Mouse (Mus musculus) macrophage (primary cell): ENCODE results near the gene Rab3b. TPM values are rescaled to one million over a fixed set of nuclear protein-coding genes. Genes with fewer than 3 reads are reported as not detected.

Experiments
- H3K27ac ChIP-seq: fragments of 350-480 bp; formaldehyde crosslinking; 2 replicates; pipeline ENCODE4 v1.9.0; 2021
- H3K36me3 ChIP-seq: fragments of 350-480 bp; formaldehyde crosslinking; 2 replicates; pipeline ENCODE4 v1.9.0; 2021; ENCODE audit errors: inconsistent target
- H3K4me3 ChIP-seq: fragments of 350-480 bp; formaldehyde crosslinking; 2 replicates; pipeline ENCODE4 v1.9.0; 2021; ENCODE audit errors: inconsistent target
- H3K79me2 ChIP-seq: fragments of 350-480 bp; formaldehyde crosslinking; 2 replicates; pipeline ENCODE4 v1.9.0; 2021; ENCODE audit errors: inconsistent target
- WGBS: methylation state at CpG from one replicate; pipeline ENCODE4 v1.1.7; 2026; ENCODE audit warnings: inconsistent platforms; ENCODE audit not compliant: missing documents; 5-methylcytosine and 5-hydroxymethylcytosine counted together
- polyA plus RNA-seq: library from polyadenylated mRNA; stranded (reverse); fragments of 250-400 nt; gene quantifications from 3 replicates; pipeline ENCODE4 v1.2.4, GENCODE M21; 2018; ENCODE audit warnings: inconsistent platforms

Gene Rab3b
- polyA plus RNA-seq, 1 experiment from 2014 or later: not detected

- no peaks in the 10 kb centered on the region for H3K79me2 ChIP-seq
- H3K27ac ChIP-seq: no peak overlapping the region
- 29% methylated on average over 4 of the region's 4 CpGs for WGBS
- H3K4me3 ChIP-seq: no peak overlapping the region
- no peaks in the 10 kb centered on the region for H3K36me3 ChIP-seq
Observed at GRCm38 (mm10) chr4:108951663-108952062, 72.8 kb downstream of the Rab3b start.

- H3K79me2 ChIP-seq: no peaks in the 10 kb centered on the region
- 95% methylated on average over 3 of the region's 3 CpGs for WGBS
- no peak overlapping the region for H3K4me3 ChIP-seq
- no peaks in the 10 kb centered on the region for H3K36me3 ChIP-seq
- no peak overlapping the region for H3K27ac ChIP-seq
Observed at GRCm38 (mm10) chr4:108959696-108960095, 80.8 kb downstream of the Rab3b start.

DNA sequence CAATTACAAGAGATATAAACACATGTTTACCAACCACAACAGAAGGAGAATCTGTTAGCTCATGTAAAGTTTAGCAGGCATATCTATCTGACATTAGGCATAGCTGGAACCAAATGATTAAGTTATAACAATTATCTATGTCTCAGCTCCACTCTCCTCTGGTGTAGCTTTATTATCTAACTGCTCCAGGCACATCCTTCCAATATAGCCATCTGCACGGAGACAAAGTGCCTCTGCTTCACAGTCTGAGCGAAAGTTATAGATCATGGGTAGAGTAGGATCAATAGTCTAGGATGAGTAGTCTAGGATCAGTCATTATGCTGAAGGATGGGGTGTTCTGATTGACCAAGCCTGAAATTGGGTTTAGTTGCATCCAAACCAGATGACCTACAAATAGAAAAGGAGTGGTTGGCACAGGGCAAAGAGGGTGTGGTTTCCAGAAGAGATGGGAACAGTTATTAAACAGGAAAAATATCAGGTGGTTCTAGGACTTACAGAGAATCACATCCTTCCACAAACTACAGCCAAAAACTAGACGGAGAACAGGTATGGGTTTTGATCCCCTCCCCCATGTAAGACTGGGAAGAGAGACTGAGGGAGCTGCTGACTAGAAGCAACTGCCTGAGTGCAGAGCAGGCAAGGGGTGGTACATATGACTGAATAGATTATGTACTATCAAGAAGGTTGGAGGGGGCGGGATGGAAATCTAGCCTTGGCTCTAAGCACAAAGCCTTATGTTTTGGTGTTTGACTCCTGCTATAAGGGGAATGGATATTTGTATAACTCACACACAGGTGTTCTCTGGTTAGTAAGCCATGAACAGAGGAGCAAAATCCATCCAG lies 82.0 kb downstream of the Rab3b start:
- Histone ChIP-seq H3K4me3 (no peak overlapping the region), H3K36me3 (no peaks in the 10 kb centered on the region), H3K27ac (no peak overlapping the region), H3K79me2 (no peaks in the 10 kb centered on the region)
- WGBS: 89% methylated on average over 4 of the region's 4 CpGs

DNA sequence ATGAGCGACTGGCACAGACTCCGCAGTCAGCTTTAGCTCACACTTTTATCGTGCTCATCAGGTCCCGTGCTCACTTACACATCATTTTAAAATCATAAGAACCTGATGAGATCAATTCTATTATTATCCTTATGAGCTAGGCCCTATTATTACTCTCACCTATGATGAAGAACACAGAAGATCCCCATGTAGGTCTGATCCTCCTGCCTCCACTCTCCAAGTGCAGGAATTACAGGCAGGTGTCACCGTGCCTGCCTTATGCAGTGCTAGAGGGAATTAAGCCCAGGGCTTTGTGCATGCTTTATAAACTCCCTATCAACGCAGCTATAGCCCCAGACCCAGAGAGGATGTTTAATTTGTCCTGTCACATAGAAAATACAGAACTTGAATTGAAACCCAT lies 84.2 kb downstream of the Rab3b start:
- Histone ChIP-seq H3K36me3 (no peaks in the 10 kb centered on the region), H3K79me2 (no peaks in the 10 kb centered on the region), H3K27ac (no peak overlapping the region), H3K4me3 (no peak overlapping the region)
- WGBS: 95% methylated on average over 6 of the region's 6 CpGs

- no peaks in the 10 kb centered on the region for H3K36me3 ChIP-seq
- WGBS: 56% methylated on average over 3 of the region's 3 CpGs
Observed at GRCm38 (mm10) chr4:108969517-108969916, 90.7 kb downstream of the Rab3b start.

DNA sequence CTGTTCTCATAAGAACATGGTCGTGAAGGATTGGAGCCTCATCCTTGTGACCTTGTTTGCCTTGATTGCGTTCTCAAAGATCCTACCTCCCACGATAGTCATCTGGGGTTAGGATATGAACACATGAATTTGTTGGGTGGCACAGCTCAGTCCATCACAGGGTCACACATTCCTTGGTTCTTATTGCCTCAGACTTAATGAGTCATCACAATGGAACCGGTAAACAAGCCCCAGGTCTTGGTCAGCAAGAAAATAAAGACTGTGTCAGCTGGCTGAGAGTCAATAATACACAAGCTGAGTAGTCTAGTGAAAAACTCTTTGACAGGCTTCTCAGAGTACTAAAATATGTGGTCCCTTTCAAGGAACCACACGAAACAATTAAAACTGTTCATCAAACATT lies 92.2 kb downstream of the Rab3b start:
- 82% methylated on average over 5 of the region's 5 CpGs for WGBS
- Histone ChIP-seq H3K79me2 (no peaks in the 10 kb centered on the region), H3K36me3 (no peaks in the 10 kb centered on the region), H3K4me3 (no peak overlapping the region), H3K27ac (no peak overlapping the region)

More at GRCm38 (mm10) chr4:108969517-108969916, 90.7 kb downstream of the Rab3b start:
- H3K27ac ChIP-seq: no peak overlapping the region
- H3K79me2 ChIP-seq: no peaks in the 10 kb centered on the region
- no peak overlapping the region for H3K4me3 ChIP-seq

DNA sequence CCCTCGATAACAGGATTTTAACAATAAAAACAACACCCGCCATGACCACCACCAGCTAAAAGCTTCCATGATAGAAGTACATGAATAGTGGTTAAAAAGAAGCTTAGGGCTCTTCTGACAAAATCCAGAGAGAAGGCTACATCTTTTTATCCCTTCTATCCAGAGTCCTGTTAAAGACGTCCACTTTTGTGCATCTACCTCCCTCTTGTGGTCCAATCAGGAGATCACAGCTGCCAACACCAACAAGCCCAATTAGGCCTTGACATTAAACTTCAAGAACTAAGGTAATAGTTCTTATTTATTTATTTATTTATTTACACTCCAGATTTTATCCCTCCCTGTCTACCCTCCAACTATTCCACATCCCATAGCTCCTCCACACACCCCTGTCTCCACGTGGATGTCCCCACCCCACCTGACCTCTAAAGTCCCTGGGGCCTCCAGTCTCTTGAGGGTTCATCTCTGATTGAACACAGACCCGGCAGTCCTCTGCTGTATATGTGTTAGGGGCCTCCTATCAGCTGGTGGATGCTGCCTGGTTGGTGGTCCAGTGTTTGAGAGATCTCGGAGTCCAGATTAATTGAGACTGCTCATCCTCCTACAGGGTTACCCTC lies 97.7 kb downstream of the Rab3b start:
- H3K27ac ChIP-seq: no peak overlapping the region
- H3K36me3 ChIP-seq: no peaks in the 10 kb centered on the region
- no peak overlapping the region for H3K4me3 ChIP-seq
- H3K79me2 ChIP-seq: no peaks in the 10 kb centered on the region
- 57% methylated on average over 6 of the region's 6 CpGs for WGBS

DNA sequence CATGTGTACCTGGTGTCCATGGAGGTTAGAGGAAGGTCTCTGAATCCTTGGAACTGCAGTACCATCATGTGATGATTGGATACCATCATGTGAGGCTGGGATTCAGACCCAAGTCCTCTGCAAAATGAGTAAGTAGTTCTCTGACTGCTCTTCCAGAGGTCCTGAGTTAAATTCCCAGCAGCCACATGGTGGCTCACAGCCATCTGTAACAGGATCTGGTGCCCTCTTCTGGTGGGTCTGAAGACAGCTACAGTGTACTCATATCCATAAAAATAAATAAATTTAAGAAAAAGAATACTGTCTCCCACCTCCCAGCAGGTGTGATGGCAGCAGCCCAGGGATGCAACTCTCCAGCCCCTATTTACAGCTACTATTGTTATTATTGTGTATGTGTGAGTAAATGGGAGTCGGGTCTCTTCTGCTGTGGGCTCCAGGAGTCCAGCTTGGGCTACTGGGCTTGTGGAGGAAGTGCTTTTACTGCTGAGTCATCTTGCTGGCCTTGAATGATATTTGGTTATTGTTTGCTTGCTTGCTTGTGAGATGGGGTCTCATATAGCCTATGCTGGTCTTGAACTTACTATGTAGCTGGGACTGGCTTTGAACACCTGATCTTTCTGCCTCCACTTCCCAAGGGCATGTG lies 108.1 kb downstream of the Rab3b start:
- no peak overlapping the region for H3K27ac ChIP-seq
- H3K36me3 ChIP-seq: no peaks in the 10 kb centered on the region
- 28% methylated on average over 1 of the region's 1 CpGs for WGBS
- no peak overlapping the region for H3K4me3 ChIP-seq
- no peaks in the 10 kb centered on the region for H3K79me2 ChIP-seq

- Histone ChIP-seq H3K36me3 (no peaks in the 10 kb centered on the region), H3K4me3 (no peak overlapping the region), H3K27ac (no peak overlapping the region), H3K79me2 (no peaks in the 10 kb centered on the region)
- WGBS: 29% methylated on average over 4 of the region's 4 CpGs
Observed at GRCm38 (mm10) chr4:108987473-108987842, 108.6 kb downstream of the Rab3b start.

DNA sequence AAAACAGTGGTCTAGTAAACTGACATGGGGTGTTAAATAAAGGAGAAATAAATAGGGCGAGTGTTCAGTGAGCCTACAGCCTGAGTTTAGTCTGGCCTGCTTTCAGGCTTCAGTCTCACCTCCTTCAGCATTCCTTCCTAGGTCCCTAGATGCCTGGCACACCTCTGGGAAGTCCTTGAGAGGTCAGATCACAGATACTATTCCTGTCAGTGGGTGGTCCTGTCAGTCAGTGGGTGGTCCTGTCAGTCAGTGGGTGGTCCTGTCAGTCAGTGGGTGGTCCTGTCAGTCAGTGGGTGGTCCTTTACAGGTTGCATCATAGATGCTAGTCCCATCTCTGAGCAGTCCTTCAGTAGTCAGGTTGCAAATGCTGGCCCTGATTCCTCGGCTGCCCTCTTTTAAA lies 110.6 kb downstream of the Rab3b start:
- no peak overlapping the region for H3K27ac ChIP-seq
- WGBS: 82% methylated on average over 2 of the region's 2 CpGs

GRCm38 (mm10) chr4:108990032-108990431 lies 111.2 kb downstream of the Rab3b start:
- no peak overlapping the region for H3K27ac ChIP-seq
- H3K36me3 ChIP-seq: no peaks in the 10 kb centered on the region

More for the DNA sequence above, 110.6 kb downstream of the Rab3b start:
- no peaks in the 10 kb centered on the region for H3K79me2 ChIP-seq
- H3K4me3 ChIP-seq: no peak overlapping the region
- no peaks in the 10 kb centered on the region for H3K36me3 ChIP-seq

GRCm38 (mm10) chr4:108990571-108990970 lies 111.7 kb downstream of the Rab3b start:
- WGBS: 96% methylated on average over 6 of the region's 6 CpGs
- no peak overlapping the region for H3K27ac ChIP-seq
- H3K36me3 ChIP-seq: no peaks in the 10 kb centered on the region
- no peaks in the 10 kb centered on the region for H3K79me2 ChIP-seq
- H3K4me3 ChIP-seq: no peak overlapping the region

More at GRCm38 (mm10) chr4:108990032-108990431, 111.2 kb downstream of the Rab3b start:
- Histone ChIP-seq H3K79me2 (no peaks in the 10 kb centered on the region), H3K4me3 (no peak overlapping the region)

DNA sequence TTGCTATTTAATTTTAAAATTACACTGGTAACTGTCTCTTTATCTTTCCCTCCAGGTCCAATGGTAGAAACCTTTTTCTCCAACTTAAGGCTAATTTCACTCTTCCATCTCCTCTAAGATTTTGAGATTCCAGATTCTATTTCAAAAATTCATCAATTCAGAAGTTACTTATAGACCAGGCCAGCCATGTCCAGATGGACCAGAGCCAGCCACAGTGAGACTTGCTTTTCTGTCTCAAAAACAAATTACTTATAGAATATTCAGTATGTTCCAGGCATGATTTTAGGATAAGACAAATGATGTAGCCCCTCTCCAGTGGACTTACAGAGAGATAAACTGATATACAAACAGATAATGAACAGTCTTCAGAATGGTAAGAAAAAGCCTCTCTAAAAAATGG lies 112.9 kb downstream of the Rab3b start:
- H3K27ac ChIP-seq: no peak overlapping the region
- no peak overlapping the region for H3K4me3 ChIP-seq
- no peaks in the 10 kb centered on the region for H3K79me2 ChIP-seq
- H3K36me3 ChIP-seq: no peaks in the 10 kb centered on the region
